In the genomic region with DNA sequence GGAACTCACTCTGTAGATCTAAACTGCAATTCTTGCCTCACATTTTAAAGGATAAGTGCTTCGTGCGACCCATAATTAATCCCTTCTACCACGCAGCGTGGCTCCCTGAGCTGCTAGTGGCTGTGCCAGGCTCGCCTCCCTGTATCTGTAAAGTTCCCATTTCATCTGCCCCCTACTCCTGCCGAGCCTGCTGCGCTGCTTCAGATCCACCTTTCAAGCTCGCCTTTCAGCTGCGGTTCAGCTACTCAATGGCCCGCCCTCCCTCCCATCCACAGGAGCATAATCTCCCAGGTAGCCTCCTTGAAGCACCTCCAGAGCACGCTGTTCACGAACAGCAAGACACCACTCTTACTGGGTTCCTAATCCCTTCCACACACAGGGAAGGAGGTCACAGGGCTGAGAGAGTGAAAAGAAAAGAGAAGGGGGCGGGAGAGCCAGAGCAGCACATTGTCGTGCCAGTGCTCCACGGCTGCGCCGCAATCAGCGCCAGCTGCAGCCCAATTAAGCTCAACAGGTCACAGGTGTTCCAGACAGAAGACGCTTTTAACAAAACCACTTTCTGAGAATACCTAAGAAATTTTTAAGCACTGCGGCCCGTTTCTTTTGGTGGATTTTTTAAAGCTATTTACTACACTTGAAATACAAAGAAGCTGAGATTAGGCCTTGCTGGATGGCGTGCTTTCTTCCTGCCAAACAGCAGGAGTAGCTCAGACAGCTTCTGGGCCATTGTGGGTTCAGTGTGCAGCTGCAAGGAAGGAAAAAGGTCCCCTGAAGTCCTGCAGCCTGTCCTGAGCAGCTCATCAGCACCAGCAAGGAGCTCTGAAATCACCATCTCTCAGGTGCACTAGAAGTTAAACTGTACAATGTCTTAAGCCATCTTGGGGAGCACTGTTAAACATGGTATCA, we compare ENCODE assay signal across 12 mouse cellular contexts.
A peak's percentile ranks its signal among the peaks of the same experiment; 100 is the strongest.
DNase-seq lines count a peak whose midpoint lies in the region; ATAC-seq and TF ChIP-seq lines count a peak whose summit lies in the region.
"Had no signal": no experiment of that assay in that cellular context is flagged by ENCODE, and none has a peak within 500 bp of the region (broad histone marks: within the 10 kb centered on the region; RNA-seq: fewer than 3 reads in every experiment).

No protein-coding gene starts in this region.

- no peaks in the 10 kb centered on the region for H3K36me3 ChIP-seq in lung, embryonic 16.5 days (ENCODE audit: control insufficient read depth, insufficient read depth, low read length)
- H3K36me3 ChIP-seq in embryonic facial prominence, embryonic 10.5 days (replicated peaks) = peaks cover 6% of the 10 kb centered on the region; the same call in 1 of the 2 replicates
- no peaks in the 10 kb centered on the region for H3K36me3 ChIP-seq in hindbrain, embryonic 14.5 days (replicated peaks; ENCODE audit: control insufficient read depth, insufficient read depth)
- H3K36me3 ChIP-seq in neural tube, embryonic 12.5 days = no peaks in the 10 kb centered on the region
- H3K36me3 ChIP-seq in heart, adult 2 months (ENCODE audit: control insufficient read depth, insufficient read depth, low read length) = no peaks in the 10 kb centered on the region

- peaks cover 2% of the 10 kb centered on the region for H3K4me1 ChIP-seq in lung, embryonic 16.5 days (replicated peaks; ENCODE audit: control insufficient read depth, insufficient read depth, low read length)
- H3K4me1 ChIP-seq in embryonic facial prominence, embryonic 10.5 days = peaks cover 35% of the 10 kb centered on the region
- H3K4me1 ChIP-seq in hindbrain, embryonic 14.5 days (replicated peaks; ENCODE audit: control insufficient read depth, insufficient read depth, low read length) = peaks cover 9% of the 10 kb centered on the region
- H3K4me1 ChIP-seq in neural tube, embryonic 12.5 days = peaks cover 8% of the 10 kb centered on the region
- H3K4me1 ChIP-seq in heart, adult 2 months (ENCODE audit: control insufficient read depth, insufficient read depth, low read length) = no peaks in the 10 kb centered on the region

- intact Hi-C loops in heart, adult 2 months (cut with DNase I) = no loop called here

- H3K4me3 ChIP-seq in lung, embryonic 16.5 days (ENCODE audit: low read length) = no peak overlapping the region
- H3K4me3 ChIP-seq in embryonic facial prominence, embryonic 10.5 days = peak overlapping the region; percentile 38
- no peak overlapping the region for H3K4me3 ChIP-seq in hindbrain, embryonic 14.5 days (replicated peaks; ENCODE audit: low read length)
- no peak overlapping the region for H3K4me3 ChIP-seq in neural tube, embryonic 12.5 days
- H3K4me3 ChIP-seq in heart, adult 2 months = no peak overlapping the region

- H3K27ac ChIP-seq in lung, embryonic 16.5 days (ENCODE audit: low read length) = peak overlapping the region; percentile 43; the same call in 1 of the 2 replicates
- H3K27ac ChIP-seq in embryonic facial prominence, embryonic 10.5 days (replicated peaks) = peak overlapping the region; percentile 80
- no peak overlapping the region for H3K27ac ChIP-seq in hindbrain, embryonic 14.5 days
- no peak overlapping the region for H3K27ac ChIP-seq in neural tube, embryonic 12.5 days
- H3K27ac ChIP-seq in heart, adult 2 months = no peak overlapping the region
- H3K27ac ChIP-seq: kidney, postnatal 0 days had no signal

- peak overlapping the region; percentile 31; the same call in 1 of the 2 replicates for H3K4me2 ChIP-seq in lung, embryonic 16.5 days (ENCODE audit: low read depth, low read length)
- peak overlapping the region; percentile 39 for H3K4me2 ChIP-seq in hindbrain, embryonic 14.5 days (replicated peaks)
- H3K4me2 ChIP-seq in neural tube, embryonic 12.5 days (replicated peaks) = peak overlapping the region; percentile 40

- H3K9ac ChIP-seq in lung, embryonic 16.5 days (ENCODE audit: low read length) = peak overlapping the region; percentile 5; the same call in 1 of the 2 replicates
- H3K9ac ChIP-seq in hindbrain, embryonic 14.5 days = peak overlapping the region; percentile 6; the same call in 1 of the 2 replicates
- no peak overlapping the region for H3K9ac ChIP-seq in neural tube, embryonic 12.5 days
- no peak overlapping the region for H3K9ac ChIP-seq in heart, adult 2 months (ENCODE audit: low read depth, low read length)

- H3K27me3 ChIP-seq in lung, embryonic 16.5 days (ENCODE audit: control insufficient read depth, insufficient read depth, low read depth, low read length) = no peaks in the 10 kb centered on the region
- no peaks in the 10 kb centered on the region for H3K27me3 ChIP-seq in embryonic facial prominence, embryonic 10.5 days (replicated peaks; ENCODE audit: low read depth, poor library complexity, severe bottlenecking)
- no peaks in the 10 kb centered on the region for H3K27me3 ChIP-seq in hindbrain, embryonic 14.5 days (ENCODE audit: control insufficient read depth, insufficient read depth, low read length)
- H3K27me3 ChIP-seq in neural tube, embryonic 12.5 days (replicated peaks) = no peaks in the 10 kb centered on the region
- no peaks in the 10 kb centered on the region for H3K27me3 ChIP-seq in heart, adult 2 months (ENCODE audit: control insufficient read depth, insufficient read depth, low read length)

- peak; percentile 64 for ATAC-seq in lung, embryonic 16.5 days (ENCODE audit: low read depth)
- ATAC-seq in hindbrain, embryonic 14.5 days (ENCODE audit: low FRiP score) = peak; percentile 81; the same call in 1 of the 2 replicates
- ATAC-seq in neural tube, embryonic 12.5 days (ENCODE audit: low FRiP score, low read depth) = peak; percentile 53

- no peak for DNase-seq in lung, postnatal 25 days (ENCODE audit: low spot score)
- peak; percentile 63 for DNase-seq in embryonic facial prominence, embryonic 10.5 days (ENCODE audit: low spot score)
- DNase-seq in hindbrain, embryonic 14.5 days (ENCODE audit: low spot score) = peak; percentile 34
- no peak for DNase-seq in cerebellum, adult 9-11 months
- no peak for DNase-seq in heart, adult 2 months
- no peak for DNase-seq in cerebellum, adult 11-12 months
- DNase-seq: adrenal gland, adult 8-10 months; heart, adult 18-20 months; spleen, adult 18-20 months had no signal

- no peak for TF ChIP-seq CTCF in heart, adult 2 months (IDR thresholded peaks at IDR 0.05)

- no peaks in the 10 kb centered on the region for H3K9me3 ChIP-seq in lung, embryonic 16.5 days (ENCODE audit: control insufficient read depth, low read length)
- H3K9me3 ChIP-seq in embryonic facial prominence, embryonic 10.5 days = no peaks in the 10 kb centered on the region
- no peaks in the 10 kb centered on the region for H3K9me3 ChIP-seq in hindbrain, embryonic 14.5 days (ENCODE audit: control insufficient read depth, low read length)
- no peaks in the 10 kb centered on the region for H3K9me3 ChIP-seq in neural tube, embryonic 12.5 days

- no peak for TF ChIP-seq POLR2A in heart, adult 2 months (IDR thresholded peaks at IDR 0.05; ENCODE audit: insufficient read depth, low read depth, low read length)

- 48% methylated on average over 22 of the region's 22 CpGs for WGBS in lung, embryonic 16.5 days
- WGBS in embryonic facial prominence, embryonic 10.5 days = 20% methylated on average over 22 of the region's 22 CpGs
- WGBS in hindbrain, embryonic 14.5 days = 16% methylated on average over 22 of the region's 22 CpGs
- 18% methylated on average over 22 of the region's 22 CpGs for WGBS in neural tube, embryonic 12.5 days
- WGBS in heart, adult 2 months = 83% methylated on average over 22 of the region's 22 CpGs

- no peak for TF ChIP-seq EP300 in heart, adult 2 months (IDR thresholded peaks at IDR 0.05; ENCODE audit: insufficient read depth, low read depth, low read length)

- no peaks in the 10 kb centered on the region for H3K79me2 ChIP-seq in heart, adult 2 months (replicated peaks; ENCODE audit: control insufficient read depth, insufficient read depth, low read length)

Comparison
In these comparisons a context has a peak if more than half of its experiments do, and no peak if none do; other contexts are left out.
1. H3K27ac ChIP-seq: peak in lung, embryonic 16.5 days (single experiment) and embryonic facial prominence, embryonic 10.5 days (single experiment); none in hindbrain, embryonic 14.5 days (single experiment), neural tube, embryonic 12.5 days (single experiment) and heart, adult 2 months (single experiment).
2. H3K9ac ChIP-seq: peak in lung, embryonic 16.5 days (single experiment) and hindbrain, embryonic 14.5 days (single experiment); none in neural tube, embryonic 12.5 days (single experiment) and heart, adult 2 months (single experiment).
3. DNase-seq: peak in embryonic facial prominence, embryonic 10.5 days (single experiment) and hindbrain, embryonic 14.5 days (single experiment); none in lung, postnatal 25 days (single experiment), cerebellum, adult 9-11 months (single experiment), heart, adult 2 months (0 of 2) and cerebellum, adult 11-12 months (single experiment).
4. Peak in every context shown above with its lines, with median percentiles within 50 percentile points of each other: ATAC-seq and H3K4me2 ChIP-seq.